Comparison of ENCODE assay signal across 8 mouse cellular contexts in genomic region chr1:19209776-19210175, GRCm38 (mm10). TPM values are rescaled to one million over a fixed set of nuclear protein-coding genes. Genes with fewer than 3 reads are reported as not detected.
DNase-seq lines count a peak whose midpoint lies in the region; ATAC-seq and TF ChIP-seq lines count a peak whose summit lies in the region.

No protein-coding gene starts in this region.

- no peak for TF ChIP-seq EP300 in stomach, postnatal 0 days (optimal IDR thresholded peaks at IDR 0.05)

- H3K9me3 ChIP-seq in forebrain, embryonic 16.5 days (ENCODE audit: control insufficient read depth, low read length): no peaks in the 10 kb centered on the region
- H3K9me3 ChIP-seq in liver, embryonic 11.5 days (ENCODE audit: control insufficient read depth, low read length): no peaks in the 10 kb centered on the region
- H3K9me3 ChIP-seq in stomach, postnatal 0 days (ENCODE audit: control insufficient read depth, low read length): no peaks in the 10 kb centered on the region

- no peak for TF ChIP-seq CTCF in testis, adult 2 months (IDR thresholded peaks at IDR 0.05; ENCODE audit: control insufficient read depth, insufficient read depth, insufficient replicate concordance, low read depth, low read length)
- no peak for TF ChIP-seq CTCF in stomach, postnatal 0 days (IDR thresholded peaks at IDR 0.05; ENCODE audit: low read depth)
- TF ChIP-seq CTCF in layer of hippocampus, adult 2 months (conservative IDR thresholded peaks at IDR 0.05): no peak

- H3K4me3 ChIP-seq in testis, adult 2 months (ENCODE audit: control insufficient read depth, low read depth, low read length): peak overlapping the region; percentile 4; the same call in 1 of the 2 replicates
- H3K4me3 ChIP-seq in forebrain, embryonic 16.5 days (replicated peaks; ENCODE audit: low read length): peak overlapping the region; percentile 19; the same call in 1 of the 2 replicates
- H3K4me3 ChIP-seq in liver, embryonic 11.5 days (ENCODE audit: low read depth, low read length): 0 out of 2 replicates have a peak overlapping the region, but pooled peaks have one; percentile 6
- peak overlapping the region; percentile 28 for H3K4me3 ChIP-seq in stomach, postnatal 0 days (ENCODE audit: low read depth, low read length)
- H3K4me3 ChIP-seq in layer of hippocampus, adult 2 months: no peak overlapping the region

- H3K27me3 ChIP-seq in testis, adult 2 months (ENCODE audit: control insufficient read depth, insufficient read depth, low read length): peaks cover 10% of the 10 kb centered on the region
- H3K27me3 ChIP-seq in forebrain, embryonic 16.5 days (replicated peaks; ENCODE audit: control insufficient read depth, insufficient read depth, low read length): peaks cover 52% of the 10 kb centered on the region
- peaks cover 68% of the 10 kb centered on the region for H3K27me3 ChIP-seq in liver, embryonic 11.5 days (replicated peaks; ENCODE audit: control insufficient read depth, insufficient read depth, low read length)
- peaks cover 5% of the 10 kb centered on the region; the same call in 1 of the 2 replicates for H3K27me3 ChIP-seq in stomach, postnatal 0 days (ENCODE audit: control insufficient read depth, insufficient read depth, low read length)

- no peak for ATAC-seq in forebrain, embryonic 16.5 days
- no peak for ATAC-seq in liver, embryonic 11.5 days (replicated peaks; ENCODE audit: low FRiP score)
- ATAC-seq in stomach, postnatal 0 days (ENCODE audit: low FRiP score, low TSS enrichment): no peak

- no peaks in the 10 kb centered on the region for H3K36me3 ChIP-seq in testis, adult 2 months (ENCODE audit: control insufficient read depth, insufficient read depth, low read length)
- no peaks in the 10 kb centered on the region for H3K36me3 ChIP-seq in forebrain, embryonic 16.5 days (ENCODE audit: control insufficient read depth, insufficient read depth)
- H3K36me3 ChIP-seq in liver, embryonic 11.5 days (ENCODE audit: control insufficient read depth, insufficient read depth, low read length): no peaks in the 10 kb centered on the region
- H3K36me3 ChIP-seq in stomach, postnatal 0 days (ENCODE audit: control insufficient read depth, insufficient read depth, low read length): no peaks in the 10 kb centered on the region

- H3K27ac ChIP-seq in testis, adult 2 months (ENCODE audit: control insufficient read depth, insufficient read depth, low read depth, low read length): no peak overlapping the region
- no peak overlapping the region for H3K27ac ChIP-seq in forebrain, embryonic 16.5 days (ENCODE audit: low read length)
- no peak overlapping the region for H3K27ac ChIP-seq in liver, embryonic 11.5 days (ENCODE audit: low read depth, low read length)
- no peak overlapping the region for H3K27ac ChIP-seq in stomach, postnatal 0 days (replicated peaks)
- H3K27ac ChIP-seq in layer of hippocampus, adult 2 months: no peak overlapping the region

- no peak for DNase-seq in testis, postnatal 14 days (ENCODE audit: low spot score)
- no peak for DNase-seq in liver, embryonic 11.5 days (ENCODE audit: low spot score)
- DNase-seq in stomach, postnatal 0 days (ENCODE audit: low spot score): no peak
- no peak for DNase-seq in T-cell, adult 2 months (ENCODE audit: low spot score)
- no peak for DNase-seq in layer of hippocampus, adult 2 months (ENCODE audit: low spot score in 2 of 2)
- no peak for DNase-seq in cerebellum, adult 9-11 months

- H3K4me1 ChIP-seq in testis, adult 2 months (ENCODE audit: control insufficient read depth, insufficient read depth, low read length): peaks cover 4% of the 10 kb centered on the region
- no peaks in the 10 kb centered on the region for H3K4me1 ChIP-seq in forebrain, embryonic 16.5 days (replicated peaks; ENCODE audit: control insufficient read depth, insufficient read depth, low read length)
- H3K4me1 ChIP-seq in liver, embryonic 11.5 days (replicated peaks; ENCODE audit: control insufficient read depth, insufficient read depth, low read length): no peaks in the 10 kb centered on the region
- H3K4me1 ChIP-seq in stomach, postnatal 0 days (replicated peaks; ENCODE audit: control insufficient read depth, insufficient read depth): no peaks in the 10 kb centered on the region

- TF ChIP-seq POLR2A in testis, adult 2 months (IDR thresholded peaks at IDR 0.05; ENCODE audit: control insufficient read depth, low read depth, low read length): no peak

- under 1% methylated on average over 31 of the region's 31 CpGs for WGBS in forebrain, embryonic 16.5 days
- 1% methylated on average over 31 of the region's 31 CpGs for WGBS in liver, embryonic 11.5 days
- WGBS in stomach, postnatal 0 days: 1% methylated on average over 31 of the region's 31 CpGs

- H3K9ac ChIP-seq in forebrain, embryonic 16.5 days (replicated peaks; ENCODE audit: low read depth, low read length): no peak overlapping the region
- no peak overlapping the region for H3K9ac ChIP-seq in liver, embryonic 11.5 days (ENCODE audit: low read depth, low read length)
- no peak overlapping the region for H3K9ac ChIP-seq in stomach, postnatal 0 days (ENCODE audit: low read length)

- H3K4me2 ChIP-seq in forebrain, embryonic 16.5 days (ENCODE audit: low read length): no peak overlapping the region; the same call in 1 of the 2 replicates
- H3K4me2 ChIP-seq in liver, embryonic 11.5 days: peak overlapping the region; percentile 35
- peak overlapping the region; percentile 44 for H3K4me2 ChIP-seq in stomach, postnatal 0 days (replicated peaks; ENCODE audit: low read depth)

RNA-seq across cellular contexts. Expression of gene Tfap2b, which starts 1.1 kb away (rescaled TPM):
- 1.6 TPM in 1 of 2 replicates, not detected in the other for polyA plus RNA-seq in testis, adult 2 months (2012; rRNA removed)
- polyA plus RNA-seq in forebrain, embryonic 16.5 days (2015; fragmentation: Nextera tagmentation; extraction: Ambion mirVana): 2.4 and 3.0 TPM in 2 replicates
- polyA plus RNA-seq in liver, embryonic 11.5 days (2014; fragmentation: Nextera tagmentation; extraction: Ambion mirVana): 0.32 and 1.1 TPM in 2 replicates
- polyA plus RNA-seq in stomach, postnatal 0 days (2015; fragmentation: Nextera tagmentation; extraction: Ambion mirVana): 0.12 TPM in 1 of 2 replicates, not detected in the other
- total RNA-seq in layer of hippocampus, adult 2 months (2021): under 1 TPM; 0.20 to 0.41 TPM
